Mouse (Mus musculus): ENCODE measurements around the gene Ncor2.

- TF ChIP-seq CTCF (IDR thresholded peaks at IDR 0.05; ENCODE audit: control insufficient read depth, insufficient read depth, insufficient read length) = no peak
- no peak for TF ChIP-seq USF1 (IDR thresholded peaks at IDR 0.05; ENCODE audit: low read depth)
- TF ChIP-seq MAX (IDR thresholded peaks at IDR 0.05) = no peak
- TF ChIP-seq MYOG (IDR thresholded peaks at IDR 0.05; ENCODE audit: control insufficient read depth, extremely low read depth, insufficient read length) = no peak
- TF ChIP-seq FOSL1 (IDR thresholded peaks at IDR 0.05; ENCODE audit: insufficient read depth, low read length, poor library complexity, severe bottlenecking) = no peak
Measured at GRCm38 (mm10) chr5:125045202-125045601, 133.8 kb downstream of the Ncor2 start.
